Mouse (Mus musculus) heart, postnatal 4 days (tissue): ENCODE measurements around the gene Hivep1. TPM values are rescaled to one million over a fixed set of nuclear protein-coding genes. Genes with fewer than 3 reads are reported as not detected.

Experiments used
- DNase-seq: peaks from one replicate; pipeline ENCODE4 v3.0.0; 2021
- total RNA-seq, 2 experiments: library from RNA; stranded (reverse); gene quantifications; 2 replicates each; pipeline ENCODE4 v1.2.3; 2021

The Hivep1 gene
- total RNA-seq, 2 experiments from 2014 or later, result 33.1 to 33.5 TPM

DNA sequence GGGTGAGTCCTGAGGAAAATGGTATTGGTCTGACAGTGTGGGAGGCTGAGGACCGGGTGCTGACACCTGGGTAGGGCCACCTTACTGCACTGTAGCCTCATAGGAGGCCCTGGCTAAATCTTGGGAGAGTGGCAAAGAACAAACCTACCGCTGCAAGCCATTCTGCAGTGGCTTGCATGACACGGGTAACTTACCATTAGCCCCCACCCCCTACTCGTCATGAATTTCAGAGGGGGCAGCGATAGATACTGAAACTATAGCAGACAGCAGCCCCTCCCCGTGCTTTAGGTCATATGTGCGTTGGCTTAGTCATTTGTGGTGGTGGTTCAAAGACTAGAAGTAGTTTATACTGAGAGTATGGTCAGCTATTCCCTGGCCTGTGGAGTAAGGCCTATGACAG is 61.8 kb downstream of the Hivep1 start:
- DNase-seq, result no peak

DNA sequence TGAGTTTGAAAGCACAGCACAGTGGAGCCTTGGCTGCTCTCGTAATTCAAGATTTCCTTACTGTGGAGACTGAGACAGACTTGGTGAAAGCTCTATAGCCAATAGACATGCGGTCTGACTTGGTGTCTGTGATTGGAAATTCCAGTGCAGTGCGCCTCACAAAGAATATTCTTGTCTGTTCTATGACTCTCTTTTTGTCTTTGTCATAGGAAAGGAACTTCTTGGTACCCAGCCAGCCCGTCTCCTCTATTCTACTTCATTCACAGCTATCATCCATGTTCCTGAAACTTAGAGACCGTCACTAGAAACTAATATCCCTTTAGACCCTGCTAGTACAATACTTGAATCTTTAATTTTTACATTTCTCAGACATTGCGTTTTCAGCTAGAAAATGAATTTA is 64.5 kb downstream of the Hivep1 start:
- peak; percentile 38 for DNase-seq

- no peak for DNase-seq
These were observed 67.2 kb downstream of the Hivep1 start for GRCm38 (mm10) chr13:42119062-42119461.

- DNase-seq, result no peak
These were observed 69.4 kb downstream of the Hivep1 start for GRCm38 (mm10) chr13:42121106-42121776.

GRCm38 (mm10) chr13:42121777-42122682 is 70.2 kb downstream of the Hivep1 start:
- DNase-seq, result no peak

DNA sequence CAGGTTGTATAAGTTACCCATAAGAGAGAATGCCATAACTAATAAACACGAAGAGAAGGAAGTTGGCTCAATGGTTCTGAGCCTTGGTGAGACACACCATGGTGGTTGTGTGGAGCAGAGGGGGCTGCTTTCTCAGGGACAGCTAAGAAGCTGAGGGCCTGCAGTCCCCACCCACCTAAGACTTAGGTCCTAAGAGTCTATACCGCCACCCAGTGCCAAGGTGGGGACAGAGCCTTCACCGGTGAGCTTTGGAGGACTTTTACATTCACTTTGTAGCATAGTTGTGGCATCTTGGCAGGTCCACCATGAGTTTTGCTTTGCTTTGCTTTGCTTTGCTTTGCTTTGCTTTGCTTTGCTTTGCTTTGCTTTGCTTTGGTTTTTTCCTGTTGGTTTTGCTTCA is 92.8 kb downstream of the Hivep1 start:
- no peak for DNase-seq

GRCm38 (mm10) chr13:42149328-42150071 is 97.7 kb downstream of the Hivep1 start:
- no peak for DNase-seq

DNA sequence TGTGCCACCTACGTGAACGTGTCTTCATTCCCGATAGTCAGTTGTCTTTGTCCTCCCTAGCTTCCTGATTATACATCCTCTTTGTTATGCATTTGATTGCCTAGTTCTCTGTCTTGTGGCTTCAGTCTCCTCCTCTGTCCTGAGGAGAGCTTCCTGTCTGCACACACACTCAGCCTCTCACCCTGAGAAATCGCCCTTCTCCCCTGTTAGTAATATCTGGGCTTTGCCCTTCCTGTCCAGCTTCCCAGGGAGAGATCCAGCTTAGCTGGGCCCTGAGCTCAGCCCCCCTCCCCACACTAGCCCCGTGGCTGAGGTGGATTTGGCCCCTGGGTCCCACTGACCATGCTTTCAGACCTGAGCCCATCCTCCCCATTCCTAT is 98.2 kb downstream of the Hivep1 start:
- no peak for DNase-seq

DNA sequence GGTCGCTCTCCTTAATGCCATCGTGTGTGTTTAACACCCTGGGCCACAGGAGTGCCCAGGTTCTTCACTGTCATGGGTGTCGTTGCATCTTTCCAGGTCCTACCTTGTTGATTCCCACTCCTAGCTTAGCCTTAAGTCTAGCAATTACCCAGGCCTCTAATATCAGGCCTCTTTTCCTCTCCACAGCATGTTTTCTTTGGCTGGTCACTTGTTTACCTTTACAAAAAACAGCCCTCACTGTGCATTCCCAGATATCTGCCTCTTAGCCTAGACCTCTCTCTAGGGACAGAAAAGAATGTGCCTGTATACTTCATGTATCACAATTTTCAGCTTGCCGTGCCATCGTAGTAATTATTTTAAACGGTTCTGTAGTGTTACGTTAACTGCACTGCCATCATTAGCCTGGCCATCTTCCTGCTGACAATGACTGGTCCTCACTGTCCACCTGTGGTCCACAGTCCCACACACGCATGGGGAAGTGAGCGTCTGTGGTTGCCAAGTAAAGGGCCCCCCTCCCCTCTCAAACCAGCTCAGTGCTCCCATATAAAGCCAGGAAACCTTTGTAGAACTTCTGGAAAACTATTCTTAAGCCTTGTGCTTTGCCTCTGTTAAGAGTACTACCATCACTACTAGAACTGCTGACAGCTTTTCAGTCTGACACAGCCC is 98.8 kb downstream of the Hivep1 start:
- DNase-seq, result no peak

- no peak for DNase-seq
These were observed 106.4 kb downstream of the Hivep1 start for GRCm38 (mm10) chr13:42158259-42158658.

DNA sequence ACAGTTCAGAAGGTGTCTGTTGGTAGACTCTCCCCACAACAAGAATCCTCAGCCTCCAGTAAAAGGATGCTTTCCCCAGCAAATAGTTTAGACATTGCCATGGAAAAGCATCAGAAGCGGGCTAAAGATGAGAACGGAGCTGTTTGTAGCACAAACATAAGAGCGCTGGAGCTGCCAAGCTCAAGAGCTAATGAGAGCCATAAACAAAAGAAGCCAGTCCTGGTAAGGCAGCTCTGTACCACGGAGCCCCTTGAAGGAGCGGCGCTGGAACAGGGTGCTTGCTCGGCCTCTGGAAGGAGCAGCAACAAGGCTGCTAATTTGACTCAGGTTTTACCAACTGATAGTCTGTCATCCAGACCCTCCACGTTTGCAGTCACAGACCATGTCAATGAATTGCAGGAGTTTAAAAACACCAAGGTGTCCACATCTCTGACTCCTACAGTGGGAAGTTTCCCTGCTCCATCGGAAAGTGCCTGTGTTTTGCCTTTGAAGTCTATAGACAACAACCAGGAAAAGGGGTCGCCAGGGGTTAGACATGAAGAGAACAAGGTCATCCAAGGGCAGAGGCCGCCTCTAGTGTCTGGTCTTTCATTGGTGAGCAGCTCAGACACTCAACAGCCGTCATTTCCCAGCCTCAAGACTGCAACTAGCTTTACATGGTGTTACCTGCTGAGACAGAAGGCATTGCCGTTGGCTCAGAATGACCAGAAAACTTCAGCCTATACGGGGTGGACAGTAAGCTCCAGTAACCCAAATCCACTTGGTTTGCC is 107.8 kb downstream of the Hivep1 start:
- no peak for DNase-seq

DNA sequence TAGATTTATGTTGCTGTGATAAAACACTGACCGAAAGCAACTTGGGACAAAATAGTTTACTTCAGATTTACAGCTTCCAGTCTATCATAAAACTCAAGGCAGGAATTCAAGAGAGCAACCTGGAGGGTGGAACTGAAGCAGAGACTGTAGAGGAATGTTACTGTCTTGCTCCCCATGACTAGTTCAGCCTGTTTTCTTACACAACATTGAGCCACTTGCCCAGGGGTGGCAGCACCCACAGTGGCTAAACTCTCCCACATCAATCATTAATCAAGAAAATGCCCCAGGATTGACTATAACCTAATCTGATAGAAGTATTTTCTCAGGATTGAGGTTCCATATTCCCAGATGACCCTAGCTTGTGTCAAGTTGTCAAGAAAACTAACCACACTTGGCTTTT is 119.0 kb downstream of the Hivep1 start:
- DNase-seq, result no peak

- peak; percentile 70 for DNase-seq
These were observed 123.1 kb downstream of the Hivep1 start for GRCm38 (mm10) chr13:42174827-42175420.

DNA sequence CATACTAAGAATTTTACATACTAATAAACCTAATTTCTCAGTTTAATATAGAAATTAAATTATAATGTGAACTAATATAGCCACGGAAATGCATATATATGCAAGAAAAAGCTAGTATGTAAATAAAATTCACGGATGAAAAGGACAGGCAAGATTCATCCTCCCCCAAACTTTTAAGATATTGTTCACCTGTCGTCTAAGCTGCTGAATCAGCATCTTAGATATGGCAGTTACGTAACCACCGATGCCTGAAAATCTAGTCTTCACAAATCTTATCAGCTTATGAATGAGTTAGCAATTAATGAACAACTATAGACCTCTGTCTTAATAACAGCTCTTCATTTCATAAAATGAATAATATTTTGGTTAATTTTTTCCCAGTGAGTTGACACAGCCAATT is 130.8 kb downstream of the Hivep1 start:
- DNase-seq, result no peak

DNA sequence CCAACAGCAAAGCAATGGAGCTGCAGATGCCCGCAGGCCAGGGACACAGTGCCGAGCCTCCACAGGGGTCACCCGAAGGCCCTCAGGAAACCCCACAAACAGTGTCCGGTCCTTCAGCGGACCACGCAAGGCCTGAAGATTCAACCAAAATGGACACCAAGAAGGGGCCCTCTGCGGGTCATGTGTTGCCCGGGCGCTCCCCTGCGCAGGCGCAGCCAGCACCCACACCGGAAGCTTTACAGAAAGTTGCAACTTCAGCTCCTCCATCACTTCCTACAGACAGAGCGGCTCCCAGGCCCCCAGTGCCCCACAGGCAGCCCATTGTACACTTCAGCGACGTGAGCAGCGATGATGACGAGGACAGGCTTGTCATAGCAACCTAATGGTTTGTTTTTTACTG is 132.3 kb downstream of the Hivep1 start:
- no peak for DNase-seq

DNA sequence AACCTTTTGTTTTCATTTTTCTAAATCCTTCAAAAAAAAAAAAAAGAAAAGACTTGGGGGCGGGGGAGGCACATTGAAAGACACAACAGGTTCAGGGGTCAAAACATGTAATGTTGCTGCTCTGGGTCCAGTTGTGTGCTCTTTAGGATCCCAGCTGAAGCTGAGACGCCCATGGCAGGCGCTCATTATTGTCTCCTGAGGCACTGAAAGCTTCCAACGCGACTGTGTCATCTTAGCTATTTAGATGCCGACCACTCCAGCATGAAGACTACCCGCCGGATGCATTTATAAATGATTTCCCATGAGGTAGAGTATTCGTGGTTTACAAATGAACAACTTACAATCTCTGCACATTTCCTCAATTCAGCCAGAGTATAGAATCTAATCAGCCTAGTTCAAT is 141.2 kb downstream of the Hivep1 start:
- DNase-seq, result no peak

- no peak for DNase-seq
These were observed 143.8 kb downstream of the Hivep1 start for GRCm38 (mm10) chr13:42195671-42196070.

- DNase-seq, result no peak
These were observed 145.8 kb downstream of the Hivep1 start for GRCm38 (mm10) chr13:42197656-42198055.

DNA sequence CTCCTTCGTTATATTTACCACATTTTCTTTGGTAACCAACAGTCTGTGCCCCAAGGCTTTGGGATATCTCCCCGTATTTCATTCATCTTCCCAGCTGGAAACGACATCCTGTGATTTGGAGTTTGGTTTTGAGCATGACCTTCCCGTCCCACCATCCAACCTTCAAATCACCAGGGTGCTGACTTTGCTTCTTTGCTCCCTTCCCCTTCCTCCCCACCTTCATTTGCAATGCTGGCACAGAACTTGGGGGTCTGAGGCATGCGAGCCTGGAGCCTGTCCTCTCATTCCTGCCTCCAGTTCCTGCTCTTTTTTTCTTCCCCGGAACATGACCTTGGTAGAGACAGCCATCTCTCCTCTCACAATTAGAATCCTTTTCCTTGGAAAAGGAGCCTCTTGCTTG is 161.7 kb downstream of the Hivep1 start:
- DNase-seq, result no peak

GRCm38 (mm10) chr13:42222401-42222800 is 170.6 kb downstream of the Hivep1 start:
- DNase-seq, result no peak

DNA sequence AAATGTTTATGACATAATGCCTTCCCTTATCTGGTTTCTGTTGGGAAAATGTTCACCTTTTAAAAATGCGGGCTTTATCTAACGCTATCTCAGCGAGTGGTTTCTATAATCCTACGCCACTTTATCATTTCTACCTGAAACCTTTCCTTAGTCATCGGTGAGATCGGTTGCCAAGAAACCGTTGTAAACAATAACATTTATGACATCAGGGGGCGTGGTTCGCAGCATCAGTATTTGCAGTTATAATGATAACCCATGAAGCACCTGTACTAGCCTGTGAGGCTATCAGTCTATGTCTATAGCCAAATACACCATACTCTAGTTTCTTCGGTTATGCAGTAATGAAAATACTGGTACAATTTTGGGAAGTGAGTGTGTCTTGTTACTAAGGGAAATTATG is 177.0 kb downstream of the Hivep1 start:
- DNase-seq, result no peak
